Mouse (Mus musculus) left cerebral cortex, adult 2 months (tissue): Measurements from ENCODE around the gene Cyp2d34. TPM values are rescaled to one million over a fixed set of nuclear protein-coding genes. Genes with fewer than 3 reads are reported as not detected.

Experiments
- DNase-seq, 2 experiments: peaks; one replicate each; pipeline ENCODE4 v3.0.0; 2021 to 2022; ENCODE audit warnings: low spot score in 2 of 2, mixed read lengths in 1 of 2; ENCODE audit errors: extremely low spot score in 1 of 2
- H3K27ac ChIP-seq: fragments of 200-600 bp; 2 replicates; pipeline ENCODE4 v1.8.1; 2022
- H3K4me3 ChIP-seq: fragments of 200-600 bp; 2 replicates; pipeline ENCODE4 v1.8.1; 2022
- CTCF ChIP-seq: fragments of 200-600 bp; IDR thresholded peaks from 2 replicates; pipeline ENCODE4 v1.8.1; 2022; ENCODE audit warnings: antibody characterized with exemption, mild to moderate bottlenecking, moderate library complexity
- intact Hi-C: fragments of 180-260 bp; cut with DNase I; formaldehyde crosslinking; loops from one replicate; pipeline ENCODE4 v1.15.1; 2025
- long read RNA-seq, 2 experiments: library from polyadenylated mRNA; stranded (forward); transcript quantifications; one replicate each; pipeline ENCODE4 v2.0.0; 2021; ENCODE audit warnings: borderline mapping rate in 2 of 2
- total RNA-seq, 2 experiments: library from RNA; stranded (reverse); gene quantifications; 2 replicates each; pipeline ENCODE4 v1.2.3; 2021

Gene Cyp2d34
- not detected for total RNA-seq
- long read RNA-seq, experiment 1: 0 reads
- long read RNA-seq, experiment 2: 0 reads

DNA sequence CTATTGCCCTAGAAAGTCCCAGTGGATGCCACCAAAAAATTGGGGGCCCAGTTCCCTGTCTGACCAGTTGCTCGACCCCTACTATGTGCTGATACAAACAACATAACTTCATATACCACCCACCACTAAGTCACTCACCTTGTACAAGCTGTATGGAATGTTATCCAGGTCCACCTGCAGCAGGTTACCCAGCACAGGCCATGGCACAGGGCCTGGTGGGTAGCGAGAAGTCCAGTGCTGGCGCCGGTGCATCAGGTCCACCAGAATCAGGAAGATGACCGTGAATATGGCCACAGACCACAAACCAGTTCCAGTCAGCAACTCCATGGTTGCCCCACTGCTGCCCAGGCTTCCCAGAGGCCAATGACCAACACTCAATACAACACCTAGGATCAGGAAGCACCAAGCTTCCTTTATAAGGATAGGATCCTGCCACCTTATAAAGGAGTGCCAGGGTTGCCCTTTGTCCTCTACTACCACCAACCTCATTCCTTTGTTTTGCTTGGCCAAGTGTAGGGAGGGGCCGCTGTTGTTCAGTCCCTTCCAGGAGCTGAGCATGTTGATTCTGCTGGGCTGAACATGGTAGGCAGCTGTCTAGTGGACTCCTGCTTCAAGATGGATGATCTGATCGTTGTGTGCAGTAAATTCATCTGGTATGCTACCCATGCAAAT lies at the start of gene Cyp2d34:
TSS of gene Cyp2d34 (minus strand) at position 416 of the 672 bp plus-strand sequence.
- no peak for DNase-seq
- Histone ChIP-seq H3K4me3 (no peak within 1 kb of the TSS), H3K27ac (no peak within 1 kb of the TSS)
- no peak for TF ChIP-seq CTCF
- intact Hi-C loops: no loop called here

DNA sequence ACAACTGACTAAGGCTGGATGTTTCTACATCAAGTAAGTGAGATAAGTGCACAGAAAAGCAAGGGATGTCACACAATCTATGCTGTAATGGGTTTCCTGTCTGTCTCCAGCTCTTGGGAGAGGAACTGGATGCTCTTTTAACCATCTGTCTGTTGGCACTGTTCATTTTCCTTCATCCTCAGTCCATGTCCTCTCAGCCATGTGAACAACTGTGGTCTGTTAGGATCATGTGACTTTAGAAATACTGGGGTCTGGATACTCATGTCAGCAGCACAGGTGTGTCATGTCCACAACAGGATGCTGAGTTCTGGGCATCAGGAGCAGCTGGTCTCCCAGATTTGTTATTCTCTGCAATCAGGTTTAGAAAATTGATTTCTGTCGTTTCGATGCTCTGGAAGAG lies 35.6 kb upstream of the Cyp2d34 start:
- Histone ChIP-seq H3K27ac (no peak overlapping the region), H3K4me3 (no peak overlapping the region)
- no peak for DNase-seq
- intact Hi-C loops: no loop called here
- no peak for TF ChIP-seq CTCF

DNA sequence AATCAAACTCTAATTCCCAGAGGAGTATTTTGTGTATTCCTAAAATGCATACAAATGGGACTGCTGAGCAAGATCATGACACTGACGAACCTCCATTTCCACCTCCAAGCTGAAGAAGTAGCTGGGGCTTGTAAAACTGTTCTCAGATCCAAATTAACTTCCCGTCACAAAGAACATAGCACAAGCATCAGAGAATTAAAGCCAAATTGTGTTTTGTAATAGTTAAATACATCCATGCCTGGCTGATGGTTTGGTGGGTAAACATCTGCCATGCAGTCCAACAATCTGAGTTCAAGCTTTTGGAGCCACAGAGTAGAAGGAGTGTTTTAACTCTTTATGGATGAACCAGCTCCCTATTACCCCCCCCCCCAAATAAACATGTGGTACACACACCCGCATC lies 23.6 kb upstream of the Cyp2d34 start:
- H3K27ac ChIP-seq: no peak overlapping the region
- intact Hi-C loops: no loop called here
- no peak for DNase-seq
- no peak for TF ChIP-seq CTCF
- H3K4me3 ChIP-seq: no peak overlapping the region

DNA sequence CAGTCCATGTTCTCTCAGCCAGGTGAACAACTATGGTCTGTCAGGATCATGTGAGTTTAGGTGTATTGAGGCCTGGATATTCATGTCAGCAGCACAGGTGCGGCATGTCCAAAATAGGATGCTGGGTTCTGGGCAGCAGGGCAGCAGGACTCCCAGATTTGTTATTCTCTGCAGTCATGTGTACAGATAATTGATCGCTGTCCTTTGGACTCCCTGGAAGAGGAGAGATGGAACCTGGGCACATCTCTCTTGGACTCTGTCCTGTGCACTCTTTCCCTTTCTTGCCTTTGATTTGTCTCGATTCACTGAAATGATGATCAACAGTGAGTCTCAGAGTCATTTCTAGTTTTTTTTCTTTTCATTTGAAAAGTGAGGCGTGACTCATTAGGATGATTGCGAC lies 23.0 kb upstream of the Cyp2d34 start:
- H3K4me3 ChIP-seq: no peak overlapping the region
- intact Hi-C loops: no loop called here
- TF ChIP-seq CTCF: no peak
- DNase-seq: no peak
- no peak overlapping the region for H3K27ac ChIP-seq

DNA sequence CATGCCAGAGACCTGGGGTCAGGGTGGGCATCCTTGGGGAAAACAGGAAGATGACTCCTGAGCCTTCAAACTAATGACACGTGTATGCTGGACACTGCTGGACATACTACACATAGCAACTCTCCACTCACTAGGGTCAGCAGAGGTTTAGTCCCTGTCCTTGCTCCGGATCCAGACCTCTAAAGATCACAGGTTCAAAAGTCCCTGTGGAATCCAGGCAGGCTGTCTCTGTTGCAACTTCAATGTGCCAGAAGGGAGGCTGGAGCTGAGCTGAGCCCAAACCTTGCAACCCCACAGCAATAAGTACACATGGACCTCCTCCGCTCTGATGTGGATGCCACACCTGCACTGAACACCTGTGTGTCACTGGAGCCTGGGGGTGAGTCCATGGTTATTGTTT lies 22.0 kb upstream of the Cyp2d34 start:
- H3K4me3 ChIP-seq: no peak overlapping the region
- no peak for TF ChIP-seq CTCF
- H3K27ac ChIP-seq: no peak overlapping the region
- intact Hi-C loops: no loop called here
- DNase-seq: no peak

DNA sequence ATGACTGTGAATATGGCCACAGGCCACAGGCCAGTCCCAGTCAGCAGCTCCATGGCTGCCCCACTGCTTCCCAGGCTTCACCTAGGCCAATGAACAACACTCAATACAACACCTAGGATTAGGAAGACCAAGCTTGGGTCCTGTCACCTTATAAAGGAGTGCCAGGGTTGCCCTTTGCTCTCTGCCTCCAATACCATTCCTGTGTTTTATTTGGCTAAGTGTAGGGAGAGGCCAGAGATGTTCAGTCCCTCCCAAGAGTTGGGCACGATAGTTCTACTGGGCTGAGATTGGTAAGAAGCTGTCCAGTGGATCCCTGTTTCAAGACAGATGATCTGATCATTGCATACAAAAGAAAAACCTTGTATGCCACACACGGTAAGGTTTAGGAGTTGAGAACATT lies 21.2 kb upstream of the Cyp2d34 start:
- no peak for DNase-seq
- no peak overlapping the region for H3K27ac ChIP-seq
- no peak overlapping the region for H3K4me3 ChIP-seq
- TF ChIP-seq CTCF: no peak
- intact Hi-C loops: no loop called here

DNA sequence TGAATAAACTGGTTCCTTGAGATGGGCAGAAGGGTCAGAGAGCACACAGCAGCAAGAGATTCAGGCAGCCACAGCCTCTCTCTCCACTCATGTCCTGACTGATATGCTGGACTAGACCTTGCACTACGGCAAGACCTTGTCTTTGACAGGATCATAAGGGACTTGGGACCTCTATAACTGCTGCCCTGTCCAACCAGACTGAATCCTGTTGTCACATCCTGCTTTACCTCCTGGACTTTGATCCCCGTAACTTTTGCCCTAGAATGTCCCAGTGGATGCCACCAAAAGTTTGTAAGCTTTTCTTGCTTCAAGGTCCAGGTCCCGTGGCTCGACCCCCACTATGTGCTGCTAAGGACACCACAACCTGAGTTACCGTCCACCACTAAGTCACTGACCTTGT lies 20.6 kb upstream of the Cyp2d34 start:
- no peak for TF ChIP-seq CTCF

DNA sequence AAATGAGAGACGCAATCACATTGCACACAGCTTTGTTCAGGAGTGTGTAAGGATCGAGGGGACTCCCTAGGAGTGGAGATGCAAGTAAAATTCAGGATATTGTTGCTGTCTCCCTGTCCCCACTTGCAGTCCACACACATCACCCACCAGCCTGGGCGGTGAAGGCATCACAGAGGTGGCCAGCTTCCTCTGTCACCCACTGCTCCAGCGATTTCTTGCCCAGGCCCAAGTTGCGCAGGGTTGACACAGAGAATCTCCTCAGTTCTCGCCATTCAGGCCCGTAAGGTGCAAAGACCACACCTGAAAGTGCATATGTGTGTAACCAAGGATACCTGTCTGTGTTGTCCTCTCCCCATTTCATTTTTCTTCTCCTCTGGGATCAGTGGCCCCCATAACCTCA lies 19.5 kb upstream of the Cyp2d34 start:
- intact Hi-C loops: no loop called here
- TF ChIP-seq CTCF: no peak
- no peak for DNase-seq
- Histone ChIP-seq H3K4me3 (no peak overlapping the region), H3K27ac (no peak overlapping the region)

More for the DNA sequence above, 20.6 kb upstream of the Cyp2d34 start:
- intact Hi-C loops: no loop called here
- Histone ChIP-seq H3K27ac (no peak overlapping the region), H3K4me3 (no peak overlapping the region)
- no peak for DNase-seq

DNA sequence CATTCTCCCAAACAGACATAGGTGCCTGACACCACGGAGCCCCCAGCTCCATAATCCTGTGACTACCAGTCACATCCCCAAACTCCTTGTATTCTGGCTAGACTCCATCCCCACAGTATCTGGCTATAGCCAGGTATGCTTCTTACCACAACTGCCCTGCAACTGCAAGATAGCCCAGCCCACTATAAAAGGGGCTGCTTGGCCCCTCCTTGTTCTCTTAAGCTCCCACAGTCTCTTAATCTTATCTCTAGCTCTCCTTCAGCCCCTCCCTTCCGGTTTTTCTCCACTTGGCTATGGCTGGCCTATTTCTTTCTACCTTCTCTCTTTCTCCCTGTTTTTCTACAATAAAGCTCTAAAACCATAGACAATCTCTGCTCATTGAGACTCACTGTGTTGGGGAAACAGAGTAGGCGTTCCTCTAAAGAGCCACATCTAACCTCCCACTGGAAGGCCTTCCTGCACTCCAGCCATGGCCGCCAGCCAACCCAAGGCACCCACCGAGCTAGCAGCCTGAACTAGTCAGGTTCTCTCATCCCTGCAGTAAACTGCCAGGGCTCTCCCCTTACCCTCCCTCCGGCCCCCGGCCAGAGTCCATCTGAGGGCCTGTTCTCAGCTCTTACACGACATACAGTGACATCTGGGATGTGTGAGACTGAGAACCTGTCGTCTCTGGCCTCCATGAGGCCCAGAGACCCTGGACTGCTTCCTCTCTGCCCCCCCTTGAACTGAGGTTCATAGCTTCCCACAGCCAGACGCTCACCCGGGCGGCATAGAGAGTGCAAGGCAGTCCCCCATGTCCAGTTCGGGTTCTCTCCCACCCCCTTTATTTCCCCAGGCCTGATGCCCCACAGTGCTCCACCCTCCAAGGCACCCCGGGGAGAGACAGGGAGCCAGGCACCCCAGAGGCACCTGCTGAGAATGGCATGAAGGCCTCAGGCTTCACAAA lies 16.7 kb upstream of the Cyp2d34 start:
- Histone ChIP-seq H3K4me3 (no peak overlapping the region), H3K27ac (no peak overlapping the region)
- no peak for DNase-seq
- intact Hi-C loops: no loop called here
- TF ChIP-seq CTCF: no peak

DNA sequence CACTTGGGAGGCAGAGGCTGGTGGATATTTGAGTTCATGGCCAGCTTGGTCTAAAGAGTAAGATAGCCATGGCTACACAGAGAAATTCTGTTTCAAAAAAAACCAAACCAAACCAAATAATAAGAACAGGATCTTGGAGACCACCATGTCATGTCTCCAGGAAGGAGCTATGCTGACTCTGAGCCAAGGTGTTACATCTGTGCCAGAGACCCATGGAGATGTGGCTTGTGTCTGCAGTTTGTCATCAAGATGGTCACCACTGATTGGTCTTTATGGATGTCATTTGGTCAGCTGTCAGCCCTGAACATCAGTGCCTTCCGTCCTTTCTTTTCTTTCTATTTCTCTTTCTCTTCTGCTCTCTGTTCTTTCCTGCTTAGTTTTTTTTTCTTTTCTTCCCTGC lies 14.2 kb upstream of the Cyp2d34 start:
- DNase-seq: no peak
- TF ChIP-seq CTCF: no peak
- Histone ChIP-seq H3K4me3 (no peak overlapping the region), H3K27ac (no peak overlapping the region)
- intact Hi-C loops: no loop called here

DNA sequence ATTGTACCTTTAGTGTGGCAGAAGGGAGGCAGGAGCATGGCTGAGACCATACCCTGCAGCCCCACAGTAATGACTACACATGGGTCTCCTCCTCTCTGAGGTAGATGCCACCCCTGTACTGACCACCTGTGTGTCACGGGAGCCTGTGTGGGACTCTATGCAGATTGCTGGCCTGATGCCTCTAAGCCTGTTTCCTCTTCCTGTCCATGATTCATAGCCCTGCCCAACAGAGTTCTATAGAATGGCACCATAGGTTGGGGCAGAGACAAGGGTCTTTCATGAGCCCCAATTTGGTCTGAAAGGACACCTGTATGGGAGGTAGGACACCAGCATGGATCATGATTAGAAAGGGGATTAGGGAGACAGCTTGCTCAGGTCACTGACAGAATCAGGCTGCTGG lies 1.2 kb upstream of the Cyp2d34 start:
- DNase-seq: no peak
- no peak overlapping the region for H3K27ac ChIP-seq
- no peak overlapping the region for H3K4me3 ChIP-seq
- no peak for TF ChIP-seq CTCF
- intact Hi-C loops: no loop called here

DNA sequence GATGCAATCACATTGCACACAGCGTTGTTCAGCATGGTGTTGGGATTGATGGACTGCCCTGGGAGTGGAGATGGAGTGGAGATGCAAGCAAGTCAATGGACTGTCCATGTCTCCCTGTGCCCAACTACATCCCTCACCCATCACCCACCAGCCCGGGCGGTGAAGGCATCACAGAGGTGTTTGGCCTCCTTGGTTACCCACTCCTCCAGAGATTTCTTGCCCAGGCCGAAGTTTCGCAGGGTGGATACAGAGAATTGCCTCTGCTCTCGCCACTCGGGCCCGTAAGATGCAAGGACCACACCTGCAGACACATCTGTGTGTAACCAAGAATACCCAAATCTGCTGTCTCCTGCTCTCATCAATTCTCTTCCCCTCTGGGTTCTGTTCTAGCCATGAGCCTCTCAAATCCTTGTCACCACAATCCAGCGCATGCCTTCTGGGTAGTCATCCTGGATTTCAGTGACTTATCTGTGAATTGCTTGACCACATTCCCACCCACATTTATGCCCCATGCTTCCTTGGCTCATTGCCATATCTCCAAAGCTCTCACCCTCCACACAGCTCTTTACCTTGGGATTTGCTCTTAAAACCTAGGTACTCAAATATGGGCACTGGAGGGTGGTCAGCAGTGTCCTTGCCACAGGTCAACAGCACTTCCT lies 2.3 kb downstream of the Cyp2d34 start:
- no peak for DNase-seq
- intact Hi-C loops: no loop called here
- no peak for TF ChIP-seq CTCF
- Histone ChIP-seq H3K4me3 (no peak overlapping the region), H3K27ac (no peak overlapping the region)
